Mouse (Mus musculus) liver, embryonic 14.5 days (tissue): Measurements from ENCODE around the gene Rbm39. TPM values are rescaled to one million over a fixed set of nuclear protein-coding genes. Genes with fewer than 3 reads are reported as not detected.
"Not testable (repeated sequence)": the region's sequence is repeated elsewhere in the genome, so short reads cannot be mapped to it uniquely, and the experiment has no call there.

ENCODE experiments used
- ATAC-seq: fragments of 200-750 bp; cut with Nextera tagmentation; 2 replicates; pipeline ENCODE4 v1.8.0; 2017; ENCODE audit warnings: moderate number of reproducible peaks, mild to moderate bottlenecking, moderate library complexity; ENCODE audit not compliant: insufficient read depth
- DNase-seq, 3 experiments: peaks; one replicate each; pipeline ENCODE4 v3.0.0-alpha.2; 2012 to 2013; ENCODE audit warnings: low read depth in 3 of 3, low spot score in 3 of 3
- H3K27ac ChIP-seq: fragments of 300-500 bp; sonication (generic); 2 replicates; pipeline ENCODE4 v1.5.1; 2014; ENCODE audit warnings: moderate library complexity, mild to moderate bottlenecking, control low read depth, inconsistent platforms
- H3K27me3 ChIP-seq: fragments of 300-500 bp; sonication (generic); 2 replicates; pipeline ENCODE4 v1.6.1; 2014; ENCODE audit warnings: mild to moderate bottlenecking, low read length, moderate library complexity; ENCODE audit not compliant: control insufficient read depth, insufficient read depth
- H3K36me3 ChIP-seq: fragments of 300-500 bp; sonication (generic); replicated peaks from 2 replicates; pipeline ENCODE4 v1.6.1; 2014; ENCODE audit warnings: low read depth; ENCODE audit not compliant: control insufficient read depth, insufficient read depth
- H3K4me1 ChIP-seq, 2 experiments: fragments of 200-500 bp in 1 of 2; fragments of 300-500 bp in 1 of 2; sonication (generic) in 1 of 2; replicated peaks; 2 replicates each; pipeline ENCODE4 v1.6.1; 2012 to 2014; ENCODE audit warnings: antibody characterized with exemption in 1 of 2, inconsistent platforms in 1 of 2, low read length in 1 of 2; ENCODE audit not compliant: control insufficient read depth in 2 of 2, insufficient read depth in 2 of 2
- H3K4me2 ChIP-seq: fragments of 300-500 bp; sonication (generic); 2 replicates; pipeline ENCODE4 v1.6.1; 2014; ENCODE audit warnings: low read depth, mild to moderate bottlenecking, control low read depth, moderate library complexity
- H3K4me3 ChIP-seq, 2 experiments: fragments of 200-500 bp in 1 of 2; fragments of 300-500 bp in 1 of 2; sonication (generic) in 1 of 2; 2 replicates each; pipeline ENCODE4 v1.5.1; 2012 to 2014; ENCODE audit warnings: low read depth in 2 of 2, low read length in 2 of 2, mild to moderate bottlenecking in 2 of 2, control low read depth in 1 of 2, inconsistent platforms in 1 of 2, moderate library complexity in 1 of 2; ENCODE audit not compliant: insufficient read depth in 1 of 2
- H3K9ac ChIP-seq: fragments of 300-500 bp; sonication (generic); replicated peaks from 2 replicates; pipeline ENCODE4 v1.6.1; 2014; ENCODE audit warnings: mild to moderate bottlenecking, control low read depth, moderate library complexity
- H3K9me3 ChIP-seq: fragments of 300-500 bp; sonication (generic); 2 replicates; pipeline ENCODE4 v1.6.1; 2016; ENCODE audit warnings: low read length, mixed read lengths; ENCODE audit not compliant: control insufficient read depth
- CTCF ChIP-seq: IDR thresholded peaks from 2 replicates; pipeline ENCODE4 v1.5.1; 2016; ENCODE audit warnings: antibody characterized with exemption, low read depth, control low read depth
- EP300 ChIP-seq: IDR thresholded peaks from 2 replicates; pipeline ENCODE4 v1.6.1; 2016; ENCODE audit warnings: antibody characterized with exemption, low read depth
- WGBS: fragments of 180-500 bp; shearing (Covaris S2); extraction: QIAGEN DNeasy Blood & Tissue Kit; methylation state at CpG from one replicate; pipeline ENCODE4 v1.1.7; 2014; ENCODE audit not compliant: insufficient replicate concordance; 5-methylcytosine and 5-hydroxymethylcytosine counted together
- polyA plus RNA-seq, 2 experiments: library from polyadenylated mRNA; depleted of rRNA in 1 of 2; stranded (reverse) in 1 of 2; unstranded in 1 of 2; fragments of >200 nt; fragmentation: Nextera tagmentation in 1 of 2; extraction: Ambion mirVana in 1 of 2; gene quantifications; 2 replicates each; pipeline versions ENCODE4 v1.2.1 to v1.2.3; 2012 to 2014

Gene Rbm39
- polyA plus RNA-seq, 2 experiments, result 69.5 to 207 TPM

GRCm38 (mm10) chr2:156134161-156134560, 45.9 kb downstream of the Rbm39 start:
- H3K4me2 ChIP-seq, result no peak overlapping the region
- H3K4me3 ChIP-seq, result no peak overlapping the region
- TF ChIP-seq EP300 (no peak), CTCF (no peak)
- 79% methylated on average over 5 of the region's 5 CpGs for WGBS
- no peak overlapping the region for H3K9ac ChIP-seq
- DNase-seq (no peak), ATAC-seq (no peak)
- no peak overlapping the region for H3K27ac ChIP-seq
- no peaks in the 10 kb centered on the region for H3K27me3 ChIP-seq
- no peaks in the 10 kb centered on the region for H3K4me1 ChIP-seq
- no peaks in the 10 kb centered on the region for H3K9me3 ChIP-seq
- H3K36me3 ChIP-seq, result peaks cover 9% of the 10 kb centered on the region

DNA sequence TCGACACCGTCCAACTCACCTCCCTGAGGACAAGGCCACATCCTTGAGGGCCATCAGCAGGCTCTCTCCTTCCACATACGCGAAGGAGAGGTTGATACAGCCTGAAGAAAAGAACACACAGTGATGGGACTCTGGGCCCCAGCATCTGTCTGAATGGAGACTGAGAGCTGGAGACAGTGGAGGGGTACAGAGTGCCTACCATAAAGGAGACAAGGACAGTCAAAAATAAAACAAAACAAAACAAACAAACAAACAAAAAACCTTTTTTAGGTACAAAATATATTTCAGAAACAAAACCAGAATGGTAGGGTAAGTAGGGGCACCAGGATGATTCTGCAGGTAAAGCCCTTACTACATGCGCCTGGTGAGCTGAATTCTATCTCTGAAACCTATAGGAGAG, 53.0 kb downstream of the Rbm39 start, which contains the start of gene Gm28036:
Gene Gm28036, minus strand, starts transcription at position 101 of the 400 bp plus-strand sequence.
- DNase-seq (no peak), ATAC-seq (no peak)
- H3K9me3 ChIP-seq, result no peaks in the 10 kb centered on the region
- WGBS, result 90% methylated on average over 5 of the region's 5 CpGs
- H3K4me3 ChIP-seq, result no peak within 1 kb of the TSS
- no peaks in the 10 kb centered on the region for H3K27me3 ChIP-seq
- no peak within 1 kb of the TSS for H3K9ac ChIP-seq
- TF ChIP-seq EP300 (no peak), CTCF (no peak)
- no peak within 1 kb of the TSS for H3K4me2 ChIP-seq
- no peak within 1 kb of the TSS for H3K27ac ChIP-seq
- peaks cover 14% of the 10 kb centered on the region for H3K36me3 ChIP-seq
- no peaks in the 10 kb centered on the region for H3K4me1 ChIP-seq

DNA sequence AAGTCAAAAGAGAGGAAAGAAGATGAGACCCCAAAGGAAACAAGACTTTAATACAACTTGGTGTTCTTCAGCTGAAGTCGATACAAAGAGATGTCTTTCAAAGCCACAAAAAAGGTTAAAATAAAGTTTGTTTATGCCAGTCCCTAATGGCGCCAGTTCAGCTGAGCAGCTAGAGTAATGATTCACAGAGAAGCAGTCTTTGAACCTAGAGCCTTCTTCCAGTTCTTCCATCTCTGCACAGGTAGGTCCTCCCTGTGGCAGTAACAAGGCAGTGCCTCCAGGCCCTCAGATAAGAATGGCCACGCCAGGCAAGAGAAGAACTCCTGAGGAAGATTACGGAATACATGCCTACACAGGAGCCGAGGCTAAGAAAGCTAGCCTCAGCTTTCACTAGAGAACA, 56.3 kb downstream of the Rbm39 start:
- DNase-seq, result no peak
- H3K27me3 ChIP-seq, result no peaks in the 10 kb centered on the region
- H3K9ac ChIP-seq, result no peak overlapping the region
- TF ChIP-seq EP300 (no peak), CTCF (no peak)
- no peak overlapping the region for H3K4me3 ChIP-seq
- H3K4me2 ChIP-seq, result no peak overlapping the region
- no peaks in the 10 kb centered on the region for H3K4me1 ChIP-seq
- H3K27ac ChIP-seq, result no peak overlapping the region
- peaks cover 6% of the 10 kb centered on the region for H3K36me3 ChIP-seq
- no peaks in the 10 kb centered on the region for H3K9me3 ChIP-seq
- WGBS, result 74% methylated on average over 5 of the region's 5 CpGs
- ATAC-seq, result no peak

DNA sequence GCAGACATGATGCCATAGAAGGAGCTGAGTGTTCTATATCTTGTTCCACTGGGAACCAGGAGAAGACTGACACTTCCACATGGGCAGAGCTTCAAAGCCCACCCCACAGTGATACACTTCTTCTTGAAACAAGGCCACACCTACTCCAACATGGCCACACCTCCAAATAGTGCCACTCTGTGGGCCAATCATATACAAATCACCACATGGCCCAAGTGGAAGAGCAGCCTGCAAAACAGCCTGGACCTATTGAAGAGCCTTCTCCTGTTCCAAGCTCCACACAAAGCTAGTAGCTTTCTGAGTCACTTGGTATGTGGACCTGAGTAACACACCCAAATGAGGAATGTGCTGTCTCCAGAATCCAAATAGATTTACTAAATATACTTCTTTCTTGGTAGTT, 60.5 kb downstream of the Rbm39 start:
- no peak overlapping the region for H3K27ac ChIP-seq
- no peaks in the 10 kb centered on the region for H3K4me1 ChIP-seq
- H3K4me2 ChIP-seq, result no peak overlapping the region
- no peak overlapping the region for H3K4me3 ChIP-seq
- peaks cover 3% of the 10 kb centered on the region; the same call in 1 of the 2 replicates for H3K36me3 ChIP-seq
- no peak for TF ChIP-seq CTCF
- no peaks in the 10 kb centered on the region for H3K9me3 ChIP-seq
- no peak overlapping the region for H3K9ac ChIP-seq
- no peak for DNase-seq
- H3K27me3 ChIP-seq, result no peaks in the 10 kb centered on the region
- no peak for ATAC-seq

DNA sequence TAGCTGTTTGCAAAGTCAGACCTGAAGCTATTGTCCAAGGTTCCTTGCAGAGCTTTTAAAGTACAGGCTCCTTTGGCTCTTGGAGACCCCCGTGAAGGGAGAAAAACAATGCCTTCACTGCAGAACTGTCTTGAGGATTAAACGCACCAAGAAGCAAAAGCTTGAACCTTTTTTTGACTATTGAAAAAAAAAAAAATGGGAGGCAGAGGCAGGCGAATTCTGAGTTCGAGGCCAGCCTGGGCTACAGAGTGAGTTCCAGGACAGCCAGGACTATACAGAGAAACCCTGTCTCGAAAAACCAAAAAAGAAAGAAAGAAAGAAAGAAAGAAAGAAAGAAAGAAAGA, 68.0 kb downstream of the Rbm39 start:
- not testable (repeated sequence) for H3K36me3 ChIP-seq, H3K9me3 ChIP-seq, H3K27ac ChIP-seq, ATAC-seq, H3K27me3 ChIP-seq, DNase-seq
- peak overlapping the region; percentile 82 for H3K9ac ChIP-seq
- peaks cover 13 to 20% of the 10 kb centered on the region in 2 experiments for H3K4me1 ChIP-seq
- H3K4me3 ChIP-seq, result peak overlapping the region; percentile 75 to 93
- 20% methylated on average over 5 of the region's 5 CpGs for WGBS
- H3K4me2 ChIP-seq, result peak overlapping the region; percentile 60
